Mouse (Mus musculus) monocyte, adult 2 months (primary cell): ENCODE measurements around the gene Dera.
"Not testable (repeated sequence)": the region's sequence is repeated elsewhere in the genome, so short reads cannot be mapped to it uniquely, and the experiment has no call there.

Experiments used
- DNase-seq, 2 experiments: peaks; one replicate each; pipeline ENCODE4 v3.0.0; 2022; ENCODE audit warnings: low spot score in 2 of 2, low read depth in 1 of 2

Dera gene

DNA sequence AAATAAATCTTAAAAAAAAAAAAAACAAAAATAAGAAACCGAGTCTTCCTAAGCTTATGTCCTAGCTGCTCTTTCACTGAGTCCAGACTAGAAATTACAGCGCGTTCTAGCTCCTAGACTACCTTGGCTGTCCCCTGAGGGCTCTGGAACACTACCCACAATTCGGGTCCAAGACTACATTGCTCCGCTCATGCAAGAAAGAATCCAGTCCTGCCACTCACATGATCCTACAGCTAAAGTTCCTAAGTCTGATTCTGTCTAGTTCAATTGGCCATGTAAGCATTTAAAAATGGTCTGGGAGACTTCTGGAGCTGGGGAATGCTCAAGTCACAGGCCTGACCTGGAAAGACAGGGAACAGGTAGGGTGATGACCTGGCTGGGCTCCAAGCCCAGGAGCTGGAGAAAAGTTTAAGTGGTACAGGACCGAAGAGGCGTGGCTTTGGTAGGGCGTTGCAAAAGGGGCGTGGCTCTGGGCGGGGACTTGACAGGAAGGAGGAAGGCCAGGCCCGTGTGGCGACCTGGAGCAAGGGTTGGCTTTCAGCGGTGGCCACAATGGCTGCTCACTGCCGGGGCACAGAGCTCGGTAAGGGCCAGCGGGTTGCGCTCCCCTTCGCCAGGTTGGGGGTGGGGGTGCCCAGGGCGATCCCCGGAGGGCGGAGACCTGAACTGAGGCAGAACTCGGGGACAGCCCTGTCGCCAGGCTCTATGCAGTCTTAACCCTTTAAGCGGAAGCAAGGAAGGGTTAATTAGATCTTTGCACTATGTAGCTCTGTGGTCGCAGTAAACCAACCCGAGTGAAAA, at the start of gene Dera:
TSS of gene Dera (plus strand) at position 491 of the 801 bp plus-strand sequence.
- DNase-seq = peak; percentile 55 to 76

DNA sequence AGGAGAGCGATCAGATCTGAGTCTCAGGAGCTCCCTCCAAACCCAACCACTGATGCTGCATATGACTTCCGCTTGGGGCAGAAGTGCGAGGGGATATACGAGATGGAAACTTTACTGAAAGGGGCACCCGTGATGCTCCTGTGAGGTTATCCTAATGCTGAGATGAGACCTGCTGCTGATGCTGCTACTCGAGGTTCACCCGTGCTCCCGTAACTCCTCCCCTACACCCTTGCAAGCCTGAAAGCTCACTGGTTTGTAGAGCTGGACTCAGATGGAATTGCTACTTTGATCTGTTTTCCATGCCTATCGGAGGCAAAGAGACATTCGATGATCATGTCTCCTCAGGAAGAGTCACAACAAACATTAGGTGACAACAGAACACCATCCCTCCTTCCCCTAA, 48.1 kb upstream of the Dera start:
- no peak for DNase-seq

DNA sequence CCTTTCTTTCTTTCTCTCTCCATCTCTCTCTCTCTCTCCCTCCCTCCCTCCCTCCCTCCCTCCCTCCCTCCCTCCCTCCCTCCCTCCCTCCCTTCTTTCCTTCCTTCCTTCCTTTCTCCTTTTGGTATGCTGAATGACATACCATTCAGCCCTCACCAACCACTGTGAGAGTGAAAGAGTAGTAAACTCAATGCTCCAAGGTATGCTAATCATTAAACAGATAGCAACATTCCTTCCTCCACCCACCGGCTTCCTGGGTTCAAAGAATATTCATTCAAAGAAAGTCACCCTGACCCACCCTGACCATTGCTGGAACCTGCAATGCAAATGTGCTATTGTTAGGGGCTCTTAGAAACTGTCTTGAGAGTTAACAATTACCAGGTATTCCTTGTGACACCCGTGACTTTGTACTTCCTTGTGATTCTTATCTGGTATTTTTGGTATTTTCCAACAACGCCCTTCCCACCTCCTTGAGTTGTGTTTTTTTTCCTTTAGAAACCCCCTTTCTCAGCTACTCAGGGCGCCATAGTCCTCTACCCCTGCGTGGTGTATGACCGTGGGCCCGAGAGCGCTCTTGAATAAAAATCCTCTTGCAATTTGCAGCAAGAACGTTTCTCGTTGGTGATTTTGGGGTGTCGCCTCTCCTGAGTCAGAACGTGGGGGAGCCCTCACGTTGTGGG, 45.5 kb upstream of the Dera start:
- DNase-seq = not testable (repeated sequence)

DNA sequence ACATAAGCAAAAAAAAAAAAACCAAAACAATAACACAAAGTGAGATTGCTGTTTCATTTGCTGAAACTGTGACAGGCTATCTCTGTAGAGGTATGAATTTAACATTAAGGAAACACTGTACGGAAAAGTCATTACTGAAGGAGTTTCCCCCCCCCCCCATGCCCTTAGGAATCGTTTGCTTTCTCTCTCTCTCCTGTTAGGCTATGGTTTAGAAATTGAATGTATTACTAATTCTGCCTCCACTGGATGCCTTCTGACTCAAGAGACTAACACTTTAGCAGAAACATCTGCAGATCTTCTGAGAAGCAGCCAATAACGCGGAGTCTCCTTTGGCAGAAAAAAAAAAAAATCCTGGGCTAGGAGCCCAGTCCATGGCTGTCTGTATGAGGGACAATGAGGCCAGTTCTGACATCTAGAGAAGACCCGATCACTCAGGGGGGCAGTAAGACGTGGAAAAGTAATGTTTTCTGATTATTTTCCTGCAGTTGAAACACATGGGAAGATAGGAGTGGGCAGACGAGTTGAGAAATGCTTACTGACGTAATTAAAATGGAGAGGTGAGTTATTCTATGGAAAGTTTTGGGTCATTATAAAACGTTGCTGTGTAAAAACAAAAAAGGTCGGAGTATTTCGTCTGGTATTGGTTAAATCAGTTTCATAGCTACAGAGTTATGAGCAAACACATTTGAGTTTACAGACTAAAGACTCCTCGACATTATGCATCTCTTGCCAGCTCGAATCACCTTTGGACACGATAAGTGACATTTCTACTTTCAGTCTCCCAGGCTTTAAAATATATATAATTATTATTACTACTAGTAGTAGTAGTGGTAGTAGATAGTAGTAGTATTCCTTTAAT, 43.9 kb upstream of the Dera start:
- no peak for DNase-seq

DNA sequence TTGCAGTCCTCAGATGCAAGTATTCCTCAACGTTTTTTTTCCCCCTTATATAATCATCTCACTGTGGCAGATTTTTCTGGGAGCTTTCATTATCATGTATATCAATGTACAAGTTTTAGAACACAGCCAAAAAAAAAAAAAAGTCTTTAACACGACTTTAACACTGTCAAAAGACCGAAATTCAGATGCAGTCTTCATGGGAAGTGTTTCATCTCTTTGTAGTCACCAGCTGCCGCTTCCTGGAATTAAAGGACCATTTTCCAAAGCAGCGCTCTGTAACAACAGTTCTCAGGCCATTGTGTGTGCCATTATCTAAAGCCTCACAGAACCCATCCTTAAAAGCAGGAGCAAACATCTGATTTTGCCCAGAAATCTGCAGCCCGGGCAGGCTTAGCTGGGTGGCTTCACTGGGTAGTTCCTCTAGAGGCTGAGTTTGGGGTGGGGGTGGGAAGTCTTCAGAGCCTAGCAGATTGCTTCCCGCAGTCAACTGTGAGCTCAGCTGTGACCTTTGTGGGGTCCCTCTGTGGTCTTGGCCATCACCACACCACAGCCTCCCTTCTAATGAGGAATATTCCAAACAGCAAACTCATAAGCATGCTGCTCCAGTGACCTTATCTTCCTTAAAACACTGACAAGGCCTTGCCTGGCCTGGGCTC, 41.6 kb upstream of the Dera start:
- no peak for DNase-seq

DNA sequence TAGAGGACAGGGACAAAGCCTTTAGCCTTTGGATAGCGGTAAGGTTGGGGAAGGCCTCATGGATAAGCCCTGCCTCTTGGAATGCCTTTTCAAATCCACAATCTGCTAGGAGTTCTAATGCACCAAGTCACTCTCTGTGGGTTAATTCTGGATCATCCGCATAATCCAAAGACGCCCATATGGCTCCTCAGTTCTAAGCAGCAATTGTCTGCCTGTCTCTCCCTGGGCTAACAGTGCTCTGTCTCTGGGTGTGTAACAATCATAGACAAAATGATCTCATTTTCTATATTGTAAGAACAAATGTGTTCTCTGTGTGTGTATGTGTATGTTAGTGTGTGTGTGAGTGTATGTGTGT, 41.1 kb upstream of the Dera start:
- DNase-seq = no peak

DNA sequence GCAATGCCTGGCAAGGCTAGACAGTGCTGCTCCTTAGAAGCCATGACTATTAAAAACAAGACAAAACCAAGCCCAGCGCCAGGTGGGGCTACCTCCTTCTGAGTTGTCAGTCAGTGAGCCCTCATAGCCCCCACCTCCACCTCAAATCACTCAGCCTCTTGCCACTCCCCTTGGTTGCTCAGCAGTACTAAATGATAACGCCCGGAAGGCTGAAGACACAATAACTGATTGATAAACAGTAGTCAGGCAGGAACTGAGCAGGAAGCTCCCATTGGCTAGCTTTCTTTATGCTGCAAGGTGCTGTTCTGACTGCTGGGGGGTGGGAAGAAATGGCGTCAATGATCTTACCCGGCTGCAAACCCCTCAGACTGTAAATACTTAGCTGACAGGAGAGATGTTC, 37.5 kb upstream of the Dera start:
- DNase-seq = no peak

DNA sequence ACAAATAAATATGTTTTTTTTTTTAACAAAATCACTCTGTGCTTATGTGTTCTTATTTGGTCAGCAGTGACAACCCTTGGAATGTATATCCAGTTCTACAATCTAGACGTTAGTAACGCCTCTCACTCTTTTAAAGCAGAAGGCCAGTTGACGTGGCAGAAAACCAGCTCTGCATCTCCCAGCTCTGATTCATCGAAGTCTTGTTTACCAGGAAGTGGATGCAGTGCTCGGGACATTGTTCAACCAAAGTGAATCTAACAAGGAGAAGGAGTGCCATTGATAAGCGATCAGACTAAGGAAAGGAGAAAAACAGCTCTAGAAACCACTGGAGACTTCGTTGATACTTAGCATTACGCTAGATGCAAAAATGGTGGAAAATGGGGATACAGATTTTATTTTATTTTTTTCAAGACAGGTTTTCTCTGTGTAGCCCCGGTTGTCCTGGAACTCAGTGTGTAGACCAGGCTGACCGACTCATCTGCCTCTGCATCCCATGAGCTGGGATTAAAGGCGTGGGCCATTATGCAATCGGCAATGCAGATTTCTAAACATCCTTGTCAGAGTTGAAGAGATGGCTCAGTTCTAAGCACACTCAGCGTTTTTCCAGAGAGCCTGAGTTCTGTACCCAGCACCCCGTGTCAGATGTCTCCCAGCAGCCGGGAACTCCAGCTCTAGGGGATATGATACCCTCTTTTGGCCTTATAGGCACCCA, 32.0 kb upstream of the Dera start:
- no peak for DNase-seq

DNA sequence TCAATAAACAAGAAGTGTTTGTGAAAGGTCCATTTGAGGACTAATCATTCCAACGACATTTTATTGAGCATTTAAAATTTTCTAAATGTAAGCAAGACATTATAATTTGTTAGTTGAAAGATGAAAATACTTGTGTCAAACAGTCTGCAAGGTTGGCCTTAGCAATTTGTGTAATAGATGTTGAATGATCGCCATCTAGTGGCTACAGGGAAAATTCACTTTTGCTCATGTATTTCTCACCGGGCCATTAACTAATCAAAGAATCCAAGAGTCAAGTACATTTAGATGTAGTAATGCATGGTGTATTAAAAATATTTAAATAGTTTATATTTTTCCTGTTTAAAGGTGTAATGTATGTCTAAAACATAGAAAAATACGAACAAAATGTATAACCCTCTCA, 30.4 kb upstream of the Dera start:
- no peak for DNase-seq

DNA sequence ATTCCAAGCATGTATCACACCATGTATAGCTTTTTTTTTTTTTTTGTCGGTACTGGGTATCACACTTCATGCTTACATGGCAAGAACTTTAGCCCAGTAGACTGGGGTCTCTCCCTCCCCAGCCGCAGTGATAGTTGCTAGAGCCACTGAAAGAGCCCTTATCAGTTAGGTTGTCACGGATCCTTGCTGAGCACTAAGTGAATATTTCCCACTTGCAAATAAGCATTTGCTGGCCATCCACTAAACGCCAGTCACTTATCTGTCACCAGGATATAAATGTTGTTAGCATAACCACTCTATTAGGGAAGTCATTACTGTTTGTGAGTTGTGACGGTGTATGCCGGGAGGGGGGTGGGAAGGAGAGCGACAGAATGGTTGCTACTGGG, 19.9 kb upstream of the Dera start:
- no peak for DNase-seq

DNA sequence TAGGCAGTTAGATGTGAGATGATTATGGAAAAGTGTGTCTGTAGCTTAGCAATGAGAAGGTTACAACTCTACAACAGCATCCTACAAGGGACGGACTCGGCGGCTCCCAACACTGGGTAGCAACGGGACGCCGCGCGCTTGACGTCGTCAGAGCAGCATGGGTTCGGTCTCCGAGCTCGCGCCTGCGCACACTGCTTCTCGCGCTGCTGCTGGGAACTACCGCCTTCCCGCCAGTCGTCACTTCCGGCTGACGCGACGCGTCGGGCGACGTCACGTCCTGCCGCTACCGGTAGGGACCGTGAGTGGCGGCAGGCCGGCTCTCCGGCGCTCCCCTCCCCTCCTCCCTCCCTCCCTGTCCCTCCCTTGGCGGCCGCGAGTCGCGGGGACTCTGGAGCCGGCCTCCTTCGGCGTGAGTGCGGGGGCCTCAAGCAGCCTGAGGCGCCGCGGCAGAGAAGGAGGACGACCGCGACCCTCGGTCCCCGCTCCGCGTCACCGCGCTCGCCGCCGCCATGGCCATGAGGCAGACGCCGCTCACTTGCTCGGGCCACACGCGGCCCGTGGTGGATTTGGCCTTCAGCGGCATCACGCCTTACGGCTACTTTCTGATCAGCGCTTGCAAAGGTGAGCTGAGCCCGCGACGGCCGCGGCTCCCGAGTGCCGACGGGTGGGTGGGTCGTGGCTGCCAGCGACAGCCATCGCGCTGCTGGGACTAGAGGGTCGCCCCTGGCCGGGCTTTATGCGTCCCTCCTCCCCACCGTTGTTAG, 19.3 kb upstream of the Dera start, which contains the start of gene Strap:
TSS of gene Strap (plus strand) at position 233 of the 764 bp plus-strand sequence.
- DNase-seq = peak; percentile 66 to 86

DNA sequence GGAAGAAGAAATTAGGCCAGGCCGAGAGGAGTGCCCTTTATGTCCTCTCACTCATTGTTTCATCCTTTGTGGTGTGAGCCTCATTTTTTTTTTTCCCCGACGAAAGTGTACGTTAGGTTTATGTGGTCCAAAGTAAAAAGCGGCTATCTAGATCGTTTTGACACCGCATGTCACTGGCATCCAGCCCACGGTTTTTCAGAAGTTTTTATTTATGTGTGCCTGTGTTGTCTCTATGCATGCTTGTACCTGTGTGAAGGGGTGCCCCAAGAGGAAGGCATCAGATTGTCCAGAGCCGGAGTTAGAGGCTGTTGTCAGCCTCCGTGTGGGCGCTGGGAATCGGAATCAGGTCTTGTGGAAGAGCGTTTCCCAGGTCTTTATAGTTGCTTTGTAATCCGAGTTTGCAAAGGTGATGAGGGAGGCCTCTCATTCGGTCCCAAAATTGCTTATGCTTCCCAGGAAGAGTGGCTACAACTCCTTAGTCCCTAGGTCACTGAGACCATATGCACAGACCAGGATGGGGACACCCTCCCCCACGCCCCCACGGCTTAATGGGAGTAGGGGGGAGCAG, 18.6 kb upstream of the Dera start:
- no peak for DNase-seq

DNA sequence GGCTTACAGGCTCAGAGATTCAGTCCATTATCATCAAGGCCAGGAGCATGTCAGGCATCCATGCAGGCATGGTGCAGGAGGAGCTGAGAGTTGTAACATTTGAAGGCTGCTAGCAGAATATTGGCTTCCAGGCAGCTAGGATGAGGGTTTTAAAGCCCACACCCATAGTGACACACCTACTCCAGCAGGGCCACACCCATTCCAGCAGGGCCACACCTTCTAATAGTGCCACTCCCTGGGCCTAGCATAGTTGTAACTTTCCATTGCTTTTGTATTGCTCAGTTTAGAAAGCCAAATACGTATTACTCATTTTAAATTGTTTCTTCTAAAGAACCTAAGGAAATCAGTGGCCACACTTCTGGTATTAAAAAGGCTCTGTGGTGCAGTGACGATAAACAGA, 13.4 kb upstream of the Dera start:
- no peak for DNase-seq

DNA sequence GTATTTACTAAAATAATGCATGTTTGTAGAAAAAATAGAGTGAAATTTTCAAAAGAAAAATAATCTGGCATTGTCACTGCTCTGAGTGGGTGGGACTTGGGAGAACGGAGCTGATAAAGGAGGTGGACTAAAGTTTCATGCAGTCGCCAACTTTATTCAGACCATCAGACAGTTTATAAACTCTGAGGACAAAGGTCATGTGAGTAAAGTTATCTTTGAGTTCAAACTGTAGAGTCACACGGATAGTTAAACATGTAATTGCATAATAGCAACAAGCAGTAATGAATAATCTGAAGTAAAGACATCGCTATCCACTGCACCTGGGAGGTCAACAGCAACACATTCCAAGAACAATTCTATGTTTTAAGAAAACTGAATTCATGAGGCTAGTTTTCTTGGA, 9.6 kb upstream of the Dera start:
- no peak for DNase-seq

DNA sequence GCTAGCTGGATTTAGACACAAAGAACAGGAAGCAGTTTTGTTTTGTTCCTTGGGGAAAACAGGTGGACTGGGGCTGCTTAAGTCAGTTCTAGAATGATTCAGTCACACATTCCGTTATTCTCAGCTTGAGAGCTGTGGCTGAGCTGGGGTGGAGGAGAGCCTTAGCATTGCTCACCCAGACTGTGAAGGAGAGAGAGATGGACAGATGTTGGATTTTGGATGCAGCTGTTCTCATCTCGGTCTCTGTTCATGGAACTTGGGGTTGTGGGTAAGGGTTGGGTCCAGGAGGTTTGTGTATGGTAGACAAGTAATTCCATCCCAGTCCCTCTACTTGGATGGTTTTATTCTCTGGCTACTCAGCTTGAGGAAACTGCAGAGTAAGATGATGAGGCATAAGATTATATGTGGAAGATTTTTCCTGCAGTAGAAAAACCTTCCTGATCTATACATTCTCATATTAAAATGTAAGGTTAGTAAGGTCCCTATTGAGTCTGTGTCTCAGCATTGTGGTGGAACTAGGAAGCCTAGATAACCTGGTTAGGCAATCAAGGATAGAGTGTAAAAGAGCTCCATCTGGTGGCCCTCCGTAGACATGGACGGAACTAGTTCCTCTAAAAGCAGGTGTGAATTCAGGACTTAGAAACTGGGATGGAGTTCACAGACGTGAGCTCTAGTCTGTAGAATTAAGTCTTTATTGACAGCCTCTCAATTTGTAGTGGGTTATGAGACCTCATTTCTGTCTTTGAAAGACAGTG, 7.0 kb upstream of the Dera start:
- no peak for DNase-seq

DNA sequence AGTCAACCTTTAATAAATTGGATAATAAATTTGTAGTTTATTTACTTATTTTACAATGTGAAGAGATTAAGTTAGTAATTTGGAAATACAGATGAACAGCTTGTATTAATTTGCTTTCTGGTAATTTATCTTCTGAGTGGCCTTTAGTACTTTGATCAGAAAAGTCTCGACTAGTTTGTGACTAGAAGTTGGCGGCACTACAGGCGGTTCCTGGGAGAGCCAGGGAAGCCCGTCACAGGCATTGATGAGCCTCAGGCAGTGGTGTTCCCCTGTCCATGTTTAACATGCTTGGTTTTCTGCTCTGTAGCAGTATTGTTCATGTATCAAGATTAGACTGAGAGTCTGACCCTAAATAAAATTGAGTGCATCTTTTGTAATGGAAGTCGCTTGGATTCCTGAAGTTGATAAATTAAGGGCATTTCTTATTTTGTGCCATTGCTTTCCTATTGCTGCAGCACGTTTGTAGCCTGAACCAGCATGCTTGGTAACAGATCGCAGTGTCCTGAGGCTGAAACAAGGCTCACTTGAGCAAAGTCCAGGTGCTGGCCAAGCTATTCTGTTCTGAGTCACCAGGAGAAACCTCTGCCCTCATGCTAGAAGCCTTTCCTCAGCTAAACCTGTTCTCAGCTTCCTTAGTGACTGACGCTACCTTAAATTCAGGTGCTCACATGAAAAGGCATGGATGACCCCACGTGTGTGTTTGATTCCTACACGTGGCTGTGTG, 2.6 kb upstream of the Dera start:
- no peak for DNase-seq

DNA sequence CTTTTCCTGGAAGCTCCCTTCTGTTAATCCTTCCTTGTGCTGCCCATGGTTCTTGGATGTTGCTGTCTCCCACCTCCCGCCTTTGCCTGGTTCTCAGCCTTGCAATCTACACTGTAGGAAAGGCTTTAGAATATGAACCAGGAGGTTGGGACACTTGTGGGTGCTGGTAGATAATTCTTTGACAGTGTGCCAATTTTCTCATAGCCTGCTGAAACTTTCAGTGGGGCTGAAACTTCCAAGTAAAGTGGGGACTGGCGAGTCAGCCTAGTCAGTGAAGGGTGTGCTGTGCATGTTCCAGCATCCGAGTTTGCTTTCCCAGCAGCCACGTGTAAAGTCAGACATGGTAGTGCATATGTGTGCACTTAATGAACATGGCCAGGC, 2.1 kb upstream of the Dera start:
- DNase-seq = no peak

DNA sequence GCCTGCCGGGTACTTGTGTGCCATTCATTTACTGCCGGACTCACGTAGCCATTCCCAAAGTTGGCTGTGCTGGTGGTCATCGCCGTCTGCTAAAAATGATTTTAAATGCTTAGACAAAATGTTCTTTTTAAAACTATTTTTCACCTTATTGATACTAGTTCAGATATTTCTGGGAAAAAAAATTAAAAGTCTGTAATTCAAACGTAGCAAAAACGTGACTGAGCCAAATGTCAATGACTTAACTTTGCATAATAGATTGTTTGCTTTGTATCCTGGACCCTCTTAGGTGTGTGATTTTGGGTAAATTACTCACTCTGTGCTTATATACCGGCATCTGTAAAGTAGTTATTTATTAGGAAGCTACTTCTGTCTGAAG, 499 bp downstream of the Dera start:
- DNase-seq = no peak
